Mouse (Mus musculus) ovary, postnatal 36 days (tissue): ENCODE measurements at regions not wholly inside any gene's neighbourhood (a gene's known extent, or its start where the extent isn't known, plus 50 kb on each side); places are given as distances from the start of the nearest gene placed in this dataset.
"Not testable (repeated sequence)": the region's sequence is repeated elsewhere in the genome, so short reads cannot be mapped to it uniquely, and the experiment has no call there.

Experiments used
- DNase-seq: peaks from one replicate; pipeline ENCODE4 v3.0.0; 2022; ENCODE audit warnings: low spot score, mixed read lengths

- not testable (repeated sequence) for DNase-seq
Measured at GRCm38 (mm10) chr11:40159161-40159560, 535.8 kb downstream of the Mat2b start.

GRCm38 (mm10) chr11:40149312-40149711, 545.7 kb downstream of the Mat2b start:
- DNase-seq: peak; percentile 10

GRCm38 (mm10) chr11:40137803-40138202, 557.2 kb downstream of the Mat2b start:
- no peak for DNase-seq

GRCm38 (mm10) chr11:40102613-40103012, 592.4 kb downstream of the Mat2b start:
- no peak for DNase-seq

GRCm38 (mm10) chr11:40074317-40074716, 620.7 kb downstream of the Mat2b start:
- DNase-seq: no peak

GRCm38 (mm10) chr11:40050503-40050902, 644.5 kb downstream of the Mat2b start:
- no peak for DNase-seq

GRCm38 (mm10) chr11:40027511-40027910, 667.5 kb downstream of the Mat2b start:
- no peak for DNase-seq

GRCm38 (mm10) chr11:39999483-39999882, 695.5 kb downstream of the Mat2b start:
- DNase-seq: no peak

GRCm38 (mm10) chr11:39998612-39999011, 696.4 kb downstream of the Mat2b start:
- DNase-seq: no peak

- DNase-seq: no peak
Measured at GRCm38 (mm10) chr11:39972585-39972984, 722.4 kb downstream of the Mat2b start.

GRCm38 (mm10) chr11:39963705-39964104, 731.3 kb downstream of the Mat2b start:
- no peak for DNase-seq

- DNase-seq: no peak
Measured at GRCm38 (mm10) chr11:39954426-39954825, 740.6 kb downstream of the Mat2b start.

GRCm38 (mm10) chr11:39944196-39944595, 750.8 kb downstream of the Mat2b start:
- no peak for DNase-seq

GRCm38 (mm10) chr11:39934216-39934615, 760.8 kb downstream of the Mat2b start:
- DNase-seq: no peak

GRCm38 (mm10) chr11:39923977-39924527, 771.0 kb downstream of the Mat2b start:
- DNase-seq: no peak

GRCm38 (mm10) chr11:39917716-39918347, 777.2 kb downstream of the Mat2b start:
- DNase-seq: no peak

- no peak for DNase-seq
Measured at GRCm38 (mm10) chr11:39899644-39900225, 795.3 kb downstream of the Mat2b start.

- DNase-seq: no peak
Measured at GRCm38 (mm10) chr11:39883305-39883704, 811.7 kb downstream of the Mat2b start.

GRCm38 (mm10) chr11:39868451-39868979, 826.5 kb downstream of the Mat2b start:
- DNase-seq: no peak
